Mouse (Mus musculus) erythroblast, embryonic 14.5 days (primary cell): ENCODE data around the gene Sln.

ENCODE experiments used
- GATA1 ChIP-seq: IDR thresholded peaks from 2 replicates; pipeline ENCODE4 v1.6.1; 2012; ENCODE audit warnings: low read length, inconsistent platforms, mixed read lengths
- TAL1 ChIP-seq: IDR thresholded peaks from 3 replicates; pipeline ENCODE4 v1.6.1; 2012; ENCODE audit warnings: low read length, inconsistent platforms, mixed read lengths

GRCm38 (mm10) chr9:53848548-53848947 lies 1.4 kb upstream of the Sln start:
- no peak for TF ChIP-seq GATA1
- TF ChIP-seq TAL1: no peak
